Mouse (Mus musculus): ENCODE results near the gene 9930111J21Rik2.
"Not testable (repeated sequence)": the region's sequence is repeated elsewhere in the genome, so short reads cannot be mapped to it uniquely, and the experiment has no call there.

Gene 9930111J21Rik2

GRCm38 (mm10) chr11:49076001-49076757, 25.1 kb upstream of the 9930111J21Rik2 start, which contains the start of gene Ifi47:
Gene Ifi47 (plus strand): TSS chr11:49076587.
- not testable (repeated sequence) for DNase-seq

GRCm38 (mm10) chr11:49068358-49068757, 17.3 kb upstream of the 9930111J21Rik2 start:
- DNase-seq: no peak

- not testable (repeated sequence) for DNase-seq
These were observed 12.8 kb upstream of the 9930111J21Rik2 start, which contains the start of gene Tgtp2 for GRCm38 (mm10) chr11:49063713-49064469. Gene Tgtp2 (minus strand): TSS chr11:49064206.

- DNase-seq: not testable (repeated sequence)
These were observed 10.8 kb upstream of the 9930111J21Rik2 start for GRCm38 (mm10) chr11:49061865-49062264.

GRCm38 (mm10) chr11:49060061-49060460, 9.0 kb upstream of the 9930111J21Rik2 start:
- DNase-seq: not testable (repeated sequence)

GRCm38 (mm10) chr11:49051894-49052293, 852 bp upstream of the 9930111J21Rik2 start:
- DNase-seq: not testable (repeated sequence)

- DNase-seq: not testable (repeated sequence)
These were observed 978 bp downstream of the 9930111J21Rik2 start for GRCm38 (mm10) chr11:49050064-49050463.

- DNase-seq: not testable (repeated sequence)
These were observed 39.0 kb downstream of the 9930111J21Rik2 start for GRCm38 (mm10) chr11:49012074-49012473.

- not testable (repeated sequence) for DNase-seq
These were observed 44.3 kb downstream of the 9930111J21Rik2 start for GRCm38 (mm10) chr11:49006785-49007184.

- not testable (repeated sequence) for DNase-seq
These were observed 44.7 kb downstream of the 9930111J21Rik2 start for GRCm38 (mm10) chr11:49006317-49006716.

- DNase-seq: not testable (repeated sequence)
These were observed 50.6 kb downstream of the 9930111J21Rik2 start for GRCm38 (mm10) chr11:49000411-49000810.

- DNase-seq: peak in 1 of 2 experiments; percentile 6
These were observed 57.0 kb downstream of the 9930111J21Rik2 start, which contains the start of gene Tgtp1 for GRCm38 (mm10) chr11:48994018-48994417. Gene Tgtp1 (minus strand): TSS chr11:48994172.

- DNase-seq: not testable (repeated sequence)
These were observed 57.7 kb downstream of the 9930111J21Rik2 start for GRCm38 (mm10) chr11:48993296-48993695.

GRCm38 (mm10) chr11:48991740-48992520, 59.1 kb downstream of the 9930111J21Rik2 start, which contains the start of gene Gm12185:
Gene Gm12185 (minus strand): TSS chr11:48992226.
- not testable (repeated sequence) for DNase-seq

- not testable (repeated sequence) for DNase-seq
These were observed 61.1 kb downstream of the 9930111J21Rik2 start for GRCm38 (mm10) chr11:48989981-48990380.

GRCm38 (mm10) chr11:48988219-48988618, 62.8 kb downstream of the 9930111J21Rik2 start:
- not testable (repeated sequence) for DNase-seq

GRCm38 (mm10) chr11:48982848-48983247, 68.2 kb downstream of the 9930111J21Rik2 start:
- not testable (repeated sequence) for DNase-seq

GRCm38 (mm10) chr11:48980052-48980451, 71.0 kb downstream of the 9930111J21Rik2 start:
- DNase-seq: not testable (repeated sequence)

GRCm38 (mm10) chr11:48979251-48979650, 71.8 kb downstream of the 9930111J21Rik2 start, which contains the start of gene 9930111J21Rik1:
Gene 9930111J21Rik1 (minus strand): TSS chr11:48979398.
- not testable (repeated sequence) for DNase-seq

GRCm38 (mm10) chr11:48978240-48978939, 72.7 kb downstream of the 9930111J21Rik2 start, which contains the start of gene Olfr56:
Gene Olfr56 (plus strand): TSS chr11:48978889.
- not testable (repeated sequence) for DNase-seq

- not testable (repeated sequence) for DNase-seq
These were observed 76.4 kb downstream of the 9930111J21Rik2 start for GRCm38 (mm10) chr11:48974686-48975085.
